Mouse (Mus musculus) granulocyte monocyte progenitor cell, adult 5-6 weeks (primary cell): ENCODE data around the gene Olfr1354. TPM values are rescaled to one million over a fixed set of nuclear protein-coding genes. Genes with fewer than 3 reads are reported as not detected.
"Not testable (repeated sequence)": the region's sequence is repeated elsewhere in the genome, so short reads cannot be mapped to it uniquely, and the experiment has no call there.

Source experiments
- ATAC-seq: replicated peaks from 2 replicates; pipeline ENCODE4 v1.8.0; 2016; ENCODE audit warnings: mild to moderate bottlenecking, moderate TSS enrichment, inconsistent platforms; ENCODE audit not compliant: poor library complexity, severe bottlenecking
- total RNA-seq, 2 experiments: library from RNA; stranded (forward) in 1 of 2; stranded (reverse) in 1 of 2; fragments of 200-712, 200-1000 nt in 1 of 2; fragments of >200 nt in 1 of 2; fragmentation: Nextera tagmentation in 1 of 2; gene quantifications; 2 replicates each; pipeline ENCODE4 v1.2.3; 2014 to 2017

Olfr1354 gene
- total RNA-seq (2014; fragmentation: Nextera tagmentation) (not detected in 2 replicates), total RNA-seq (2017) (not detected in 2 replicates)

DNA sequence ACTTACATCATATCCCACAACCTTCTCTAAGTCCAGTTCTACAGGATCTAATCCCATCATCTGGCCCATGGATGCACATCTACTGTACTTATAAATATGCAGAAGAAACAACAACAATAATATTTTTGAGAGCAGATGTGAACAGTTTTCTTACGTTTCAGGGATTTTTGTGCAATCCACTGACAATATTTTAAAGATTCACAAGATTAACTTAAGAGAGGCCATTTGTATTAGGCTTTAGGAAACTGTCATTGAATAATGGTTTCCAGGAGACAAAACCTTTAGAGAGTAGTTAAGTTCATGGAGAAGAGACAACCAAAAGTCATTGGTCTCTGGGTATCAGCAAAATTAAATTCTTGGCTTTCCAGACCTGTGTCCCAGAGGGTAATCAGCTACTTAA is at the start of gene Olfr1354:
TSS of gene Olfr1354 (plus strand) at position 301 of the 400 bp plus-strand sequence.
- ATAC-seq, result not testable (repeated sequence)

DNA sequence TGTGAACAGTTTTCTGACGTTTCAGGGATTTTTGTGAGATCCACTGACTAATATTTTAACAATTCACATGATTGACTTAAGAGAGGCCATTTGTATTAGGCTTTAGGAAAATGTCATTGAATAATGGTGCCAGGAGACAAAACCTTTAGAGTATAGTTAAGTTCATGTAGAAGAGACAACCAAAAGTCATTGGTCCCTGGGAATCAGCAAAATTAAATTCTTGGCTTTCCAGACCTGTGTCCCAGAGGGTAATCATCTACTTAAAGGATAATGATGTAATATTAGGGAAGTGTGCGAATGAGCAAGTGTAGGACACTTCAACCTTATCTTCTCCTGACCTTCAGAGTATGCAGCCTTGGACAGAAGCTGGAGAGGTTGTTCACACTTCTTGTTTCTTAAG is 37.7 kb upstream of the Olfr1354 start, which contains the start of gene Olfr1355:
TSS of gene Olfr1355 (plus strand) at position 301 of the 400 bp plus-strand sequence.
- no peak for ATAC-seq

- ATAC-seq, result not testable (repeated sequence)
Measured at GRCm38 (mm10) chr10:78950336-78950735, 37.4 kb downstream of the Olfr1354 start, which contains the start of gene Olfr8. Gene Olfr8 (plus strand): TSS chr10:78950636.

DNA sequence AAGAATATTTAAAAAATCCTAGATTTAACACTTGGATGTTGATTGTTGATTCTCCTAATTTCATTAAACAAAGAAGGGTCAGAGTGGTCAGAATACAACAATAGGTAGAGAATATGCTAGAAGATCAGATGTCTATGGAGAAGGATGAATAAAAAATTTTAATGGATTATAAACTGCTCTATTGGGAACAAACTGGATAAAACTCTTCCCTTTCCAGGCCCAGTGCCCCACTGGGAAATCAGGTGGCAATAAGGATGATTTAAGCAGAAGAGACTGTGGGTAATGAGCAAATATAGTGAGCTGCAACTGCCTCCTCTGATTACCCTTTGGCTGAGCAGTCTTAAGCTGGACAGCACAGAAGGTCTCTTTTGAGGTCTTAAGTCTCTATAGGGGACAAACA is 50.0 kb downstream of the Olfr1354 start, which contains the start of gene Olfr1353:
TSS of gene Olfr1353 (plus strand) at position 301 of the 400 bp plus-strand sequence.
- not testable (repeated sequence) for ATAC-seq

Other genes starting within 250 kb of the Olfr1354 start
- gene Casp14, start 194.9 kb upstream of the Olfr1354 start, total RNA-seq (2014; fragmentation: Nextera tagmentation), result not detected in 2 replicates
- not detected in 2 replicates for gene Casp14, start 194.9 kb upstream of the Olfr1354 start, total RNA-seq (2017)
- gene Ccdc105, start 160.1 kb upstream of the Olfr1354 start, total RNA-seq (2014; fragmentation: Nextera tagmentation), result not detected in 2 replicates
- gene Ccdc105, start 160.1 kb upstream of the Olfr1354 start, total RNA-seq (2017), result not detected in 2 replicates
- gene Slc1a6, start 132.7 kb upstream of the Olfr1354 start, total RNA-seq (2014; fragmentation: Nextera tagmentation), result not detected in 2 replicates
- not detected in 2 replicates for gene Slc1a6, start 132.7 kb upstream of the Olfr1354 start, total RNA-seq (2017)
- gene Olfr1356, start 61.0 kb upstream of the Olfr1354 start, total RNA-seq (2014; fragmentation: Nextera tagmentation), result not detected in 2 replicates
- gene Olfr1356, start 61.0 kb upstream of the Olfr1354 start, total RNA-seq (2017), result not detected in 2 replicates
- gene Olfr1355, start 37.6 kb upstream of the Olfr1354 start, total RNA-seq (2014; fragmentation: Nextera tagmentation), result not detected in 2 replicates
- not detected in 2 replicates for gene Olfr1355, start 37.6 kb upstream of the Olfr1354 start, total RNA-seq (2017)
- not detected in 2 replicates for gene Olfr8, start 37.5 kb downstream of the Olfr1354 start, total RNA-seq (2014; fragmentation: Nextera tagmentation)
- gene Olfr8, start 37.5 kb downstream of the Olfr1354 start, total RNA-seq (2017), result not detected in 2 replicates
- not detected in 2 replicates for gene Olfr1353, start 50.1 kb downstream of the Olfr1354 start, total RNA-seq (2014; fragmentation: Nextera tagmentation)
- gene Olfr1353, start 50.1 kb downstream of the Olfr1354 start, total RNA-seq (2017), result not detected in 2 replicates
- gene Olfr1352, start 67.9 kb downstream of the Olfr1354 start, total RNA-seq (2014; fragmentation: Nextera tagmentation), result not detected in 2 replicates
- not detected in 2 replicates for gene Olfr1352, start 67.9 kb downstream of the Olfr1354 start, total RNA-seq (2017)
- gene Olfr1351, start 99.3 kb downstream of the Olfr1354 start, total RNA-seq (2014; fragmentation: Nextera tagmentation), result not detected in 2 replicates
- gene Olfr1351, start 99.3 kb downstream of the Olfr1354 start, total RNA-seq (2017), result not detected in 2 replicates
- gene Olfr57, start 115.6 kb downstream of the Olfr1354 start, total RNA-seq (2014; fragmentation: Nextera tagmentation), result not detected in 2 replicates
- not detected in 2 replicates for gene Olfr57, start 115.6 kb downstream of the Olfr1354 start, total RNA-seq (2017)
- gene 2610008E11Rik, start 184.4 kb downstream of the Olfr1354 start, total RNA-seq (2014; fragmentation: Nextera tagmentation), result 14.4 and 18.0 TPM in 2 replicates
- gene 2610008E11Rik, start 184.4 kb downstream of the Olfr1354 start, total RNA-seq (2017), result 13.9 and 18.0 TPM in 2 replicates
- not detected in 2 replicates for gene Vmn2r80, start 235.6 kb downstream of the Olfr1354 start, total RNA-seq (2014; fragmentation: Nextera tagmentation)
- gene Vmn2r80, start 235.6 kb downstream of the Olfr1354 start, total RNA-seq (2017), result not detected in 2 replicates